Mouse (Mus musculus) retina, postnatal 7 days (tissue): Measurements from ENCODE around the gene Herpud1.
A peak's percentile ranks its signal among the peaks of the same experiment; 100 is the strongest.

Experiments used
- DNase-seq: peaks from one replicate; pipeline ENCODE4 v3.0.0-alpha.2; 2012; ENCODE audit warnings: low read depth, low spot score

Herpud1 gene

DNA sequence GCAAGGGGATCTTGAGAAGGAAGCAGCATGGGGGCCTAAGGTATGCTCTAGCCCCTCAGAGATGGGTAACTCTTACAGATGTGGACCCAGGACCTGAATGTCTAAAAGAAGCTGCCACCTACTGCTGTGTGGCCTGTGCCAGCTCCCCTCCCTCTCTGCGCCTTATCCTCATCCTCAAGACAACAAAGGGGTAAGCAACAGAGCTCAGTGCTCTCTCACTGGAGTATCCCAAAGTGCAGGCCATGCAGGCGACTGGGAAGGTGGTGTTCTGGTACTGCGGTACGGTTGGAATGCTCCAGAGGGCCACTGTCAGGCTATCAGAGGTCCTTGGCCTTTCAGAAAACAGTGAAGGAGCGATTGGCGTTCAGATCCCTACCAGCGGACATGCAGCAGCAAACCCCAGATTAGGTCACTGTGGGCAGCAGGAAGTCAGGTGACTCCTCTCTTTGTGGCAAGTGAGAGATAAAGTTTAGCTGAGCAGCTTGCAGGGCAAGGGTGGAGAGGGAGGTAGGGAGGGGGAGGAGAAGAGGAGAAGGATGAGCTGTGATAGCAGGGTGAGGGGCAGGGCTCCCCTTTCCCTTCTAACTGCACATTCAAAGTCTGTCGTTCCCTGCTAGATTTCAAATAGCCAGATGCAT lies 22.3 kb downstream of the Herpud1 start:
- DNase-seq, result no peak

DNA sequence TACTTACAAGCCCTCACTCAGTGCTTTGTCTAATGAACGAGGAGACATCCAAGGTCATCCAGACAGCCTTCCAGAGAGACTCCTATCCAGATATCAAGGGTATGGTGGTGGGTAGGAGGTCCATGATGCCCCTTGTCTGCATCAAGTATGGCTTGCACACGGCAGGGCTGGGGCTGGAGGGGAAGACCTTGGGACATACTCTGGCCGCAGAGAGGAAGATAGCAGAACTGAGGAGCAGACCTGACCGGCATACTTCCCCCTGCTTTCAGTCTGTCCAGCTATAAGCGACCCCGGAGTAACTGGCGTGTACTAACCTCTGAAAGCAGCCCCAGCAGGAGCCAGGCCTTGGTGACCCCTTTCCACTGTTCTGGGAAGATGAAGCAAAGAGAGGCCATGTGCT lies 23.3 kb downstream of the Herpud1 start:
- DNase-seq, result no peak

DNA sequence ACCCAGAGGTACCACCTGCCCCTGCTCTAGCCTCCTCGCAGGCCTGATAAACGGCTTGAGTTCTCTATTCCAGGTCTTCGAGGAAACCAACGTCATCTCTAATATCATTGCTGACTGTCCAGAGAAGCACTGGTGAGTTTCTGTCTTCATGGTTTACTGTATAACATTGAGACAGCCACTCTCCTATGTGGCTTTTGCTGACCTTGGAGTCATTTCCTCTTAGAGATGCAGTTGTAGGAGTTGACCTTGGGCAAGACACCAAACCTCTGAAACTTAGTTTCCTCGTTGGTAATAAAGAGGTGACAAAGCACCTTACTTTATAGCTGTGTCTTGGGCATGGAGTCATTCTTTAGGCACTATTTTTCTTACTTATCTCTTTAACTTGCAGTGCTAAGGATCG lies 26.3 kb downstream of the Herpud1 start:
- DNase-seq, result no peak

DNA sequence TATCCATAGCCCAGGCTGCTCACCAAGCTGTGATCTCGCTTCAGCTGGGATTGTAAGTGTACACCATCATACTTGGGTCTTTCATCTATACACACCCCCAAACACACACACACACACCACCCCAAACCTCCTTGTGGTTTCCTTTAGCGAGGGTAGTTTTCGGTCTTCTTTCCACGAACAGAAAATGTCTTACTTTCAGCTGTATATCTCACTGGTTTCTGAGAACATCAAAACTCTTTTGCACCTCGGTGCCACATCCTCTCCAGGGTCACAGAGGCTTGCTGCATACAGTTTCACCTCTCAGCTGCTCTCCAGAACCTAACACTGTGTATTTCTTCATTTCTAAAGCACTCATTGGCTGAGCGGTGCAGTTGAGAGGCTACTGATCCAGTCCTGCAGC lies 27.3 kb downstream of the Herpud1 start:
- DNase-seq, result no peak

DNA sequence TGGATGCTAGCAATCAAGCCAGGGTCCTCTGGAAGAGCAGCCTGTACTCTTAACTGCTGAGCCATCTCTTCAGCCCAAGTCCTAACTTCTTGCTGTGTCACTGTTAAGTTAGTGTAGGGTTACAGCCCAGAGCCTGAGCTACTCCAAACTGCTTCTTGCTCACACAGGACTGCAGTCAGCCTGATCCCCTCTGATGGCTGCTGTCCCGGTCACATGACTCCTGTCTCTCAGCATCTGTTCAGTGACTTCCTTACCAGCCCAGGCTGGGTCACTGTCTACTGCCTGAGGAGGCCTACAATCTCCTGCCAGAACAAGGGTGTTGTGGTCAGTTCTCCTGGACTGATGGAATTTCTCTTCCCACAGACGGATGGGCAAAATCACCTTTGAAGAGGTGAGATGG lies 29.0 kb downstream of the Herpud1 start:
- no peak for DNase-seq

DNA sequence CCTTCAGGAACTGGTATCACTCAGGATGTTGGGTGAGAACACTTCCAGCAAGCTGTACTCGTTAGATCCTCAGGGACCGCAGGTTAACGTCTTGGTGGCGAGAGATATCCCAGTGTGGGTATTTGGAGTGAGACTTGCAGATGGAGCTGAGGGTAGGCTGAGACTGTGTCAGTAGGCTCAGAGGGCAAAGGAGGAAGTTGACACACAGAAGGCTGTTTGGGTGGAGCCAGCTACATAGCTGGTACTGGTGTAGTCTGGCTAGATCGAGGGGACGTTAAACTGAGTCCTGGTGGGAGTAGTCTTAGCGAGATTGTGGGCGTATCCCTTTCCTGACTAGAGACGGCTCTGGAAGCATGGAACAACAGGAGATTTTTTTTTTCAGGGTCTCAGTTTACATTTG lies 31.8 kb downstream of the Herpud1 start:
- DNase-seq, result no peak

DNA sequence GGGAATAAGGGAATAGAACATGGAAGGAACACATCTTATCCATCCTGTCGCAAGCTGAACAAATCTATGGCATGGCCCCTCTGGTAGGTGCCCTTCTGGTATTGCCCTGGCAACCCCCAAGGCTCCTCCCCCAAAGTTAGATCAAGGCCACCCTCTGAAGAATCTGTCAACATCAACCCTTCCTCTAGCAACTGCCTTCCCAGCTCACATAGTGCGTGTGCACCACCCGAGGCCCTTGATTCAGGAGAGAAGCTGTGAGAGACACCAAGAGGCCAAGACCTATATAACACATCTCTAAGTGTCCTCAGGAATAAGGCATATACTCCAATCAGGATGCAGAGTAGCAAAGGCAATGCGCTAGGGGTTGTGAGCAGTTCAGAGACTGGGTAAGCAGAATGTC lies 36.0 kb downstream of the Herpud1 start:
- DNase-seq, result no peak

DNA sequence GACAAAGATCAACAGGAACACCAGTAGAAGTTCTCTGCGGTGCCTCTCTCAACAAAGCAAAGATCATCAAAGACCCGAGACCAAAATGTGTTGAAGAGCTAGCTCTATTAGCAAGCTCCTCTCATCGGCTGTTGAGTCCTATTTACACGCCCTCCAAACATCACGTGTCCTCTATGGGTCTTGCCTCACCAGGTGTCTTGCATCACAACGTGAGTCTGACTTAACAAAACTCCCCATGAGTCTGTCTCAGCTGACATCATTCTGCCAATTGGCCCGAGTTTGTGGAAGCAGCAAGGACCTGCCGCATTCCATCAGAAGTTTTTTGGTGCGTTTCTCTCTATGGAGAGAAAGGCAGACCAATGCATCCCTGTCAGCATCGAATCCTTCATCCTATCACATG lies 41.7 kb downstream of the Herpud1 start:
- DNase-seq, result no peak

DNA sequence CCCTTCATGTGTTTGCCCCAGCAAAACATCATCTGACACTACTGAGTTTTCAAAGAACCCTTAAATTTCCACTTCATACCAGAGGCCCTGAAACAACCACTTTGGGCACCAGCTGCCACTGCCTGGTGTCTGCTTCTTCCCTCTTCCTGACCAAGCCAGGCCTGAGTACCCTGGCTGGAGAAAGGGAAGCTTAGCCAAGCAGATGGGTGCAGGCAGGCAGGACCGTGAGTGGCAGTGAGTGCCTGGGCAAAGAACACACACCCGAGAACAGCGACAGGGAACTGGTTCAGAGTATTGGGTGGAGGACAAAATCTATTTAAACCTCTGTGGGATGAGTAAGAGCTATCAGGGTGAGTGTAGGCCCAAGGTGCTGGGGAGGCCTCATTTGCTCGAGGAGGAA lies 42.2 kb downstream of the Herpud1 start:
- DNase-seq, result no peak

DNA sequence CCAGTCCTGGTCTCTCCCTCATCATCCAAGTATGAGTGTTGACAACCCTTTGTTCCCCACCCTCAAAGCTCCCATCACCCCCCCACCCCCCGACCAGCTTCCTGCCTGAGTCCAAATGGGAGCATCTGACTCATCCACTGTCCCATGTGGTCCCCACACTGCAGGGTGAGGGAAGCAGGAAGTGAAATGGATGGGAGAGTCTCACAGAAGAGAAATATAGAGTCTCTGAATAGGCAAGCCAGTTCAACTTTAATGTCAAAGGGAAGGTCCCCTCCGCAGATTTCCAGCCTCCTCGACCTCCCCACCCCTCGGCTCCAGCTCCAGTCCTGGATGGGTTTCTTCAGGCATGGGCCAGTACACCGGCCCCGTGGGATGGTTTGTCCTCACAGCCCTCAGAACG lies 43.1 kb downstream of the Herpud1 start:
- no peak for DNase-seq

DNA sequence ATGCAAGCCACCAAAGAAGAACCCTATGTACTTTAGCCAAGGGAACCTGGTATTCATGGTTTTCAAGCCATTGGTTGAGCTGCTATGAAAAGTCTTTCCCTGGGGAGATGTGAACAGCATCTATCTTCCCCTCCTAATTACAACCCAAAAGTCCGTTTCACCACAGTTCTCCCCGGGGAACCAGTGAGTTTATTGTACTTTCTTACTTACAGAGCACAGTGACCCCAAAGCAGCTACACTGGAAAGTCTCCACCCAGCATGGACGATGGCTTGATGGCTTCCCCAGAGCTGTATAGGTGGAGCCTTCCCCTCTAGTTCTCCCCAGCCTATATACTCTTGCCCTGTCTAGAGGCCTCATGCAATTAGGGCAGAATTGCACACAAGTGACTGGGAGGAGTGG lies 46.0 kb downstream of the Herpud1 start:
- DNase-seq, result no peak

DNA sequence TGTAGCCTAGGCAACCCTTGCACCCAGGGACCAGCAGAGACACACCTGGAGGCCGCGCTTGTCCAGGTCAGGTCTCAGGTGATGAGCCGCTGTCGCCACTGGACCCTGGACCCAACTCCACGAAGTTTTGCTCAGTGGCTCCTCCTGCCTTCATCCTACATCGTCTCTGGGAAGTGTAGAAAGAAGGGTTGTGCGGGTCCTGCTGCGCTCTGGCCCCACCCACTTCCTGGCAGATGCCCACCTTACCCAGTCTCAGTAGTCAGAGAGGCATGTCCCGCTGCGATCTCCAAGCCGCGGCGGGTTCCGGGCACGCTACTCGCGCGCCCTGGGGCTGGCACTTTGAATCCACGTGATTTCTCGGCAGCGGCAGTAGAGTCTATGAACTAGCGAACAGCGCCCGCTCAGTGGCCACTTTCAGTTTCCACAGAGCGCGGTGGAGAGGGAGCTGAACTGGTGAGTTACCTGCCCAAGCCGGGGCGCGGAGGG lies 47.8 kb downstream of the Herpud1 start, which contains the start of gene Nlrc5:
Gene Nlrc5, plus strand, starts transcription at position 376 of the 486 bp plus-strand sequence.
- DNase-seq, result peak; percentile 42

DNA sequence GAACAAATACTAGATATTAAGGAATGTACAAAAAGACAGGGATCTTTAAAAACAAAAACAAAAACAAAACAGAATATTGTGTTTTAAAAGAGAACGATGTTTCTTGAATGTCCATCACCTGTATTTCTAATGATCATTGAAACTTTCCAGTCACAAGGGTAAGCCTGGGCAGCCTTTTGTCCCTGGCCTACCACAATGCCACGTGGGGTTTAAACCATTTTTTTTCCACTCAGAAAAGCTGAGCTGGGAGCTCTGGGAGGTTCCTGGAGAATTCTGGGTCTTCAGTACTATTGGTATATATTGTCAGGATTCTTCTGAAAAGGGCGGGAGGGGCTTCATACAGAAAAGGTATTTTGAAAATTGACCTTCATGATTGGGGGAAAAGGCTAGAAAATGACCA lies 48.7 kb downstream of the Herpud1 start:
- DNase-seq, result no peak

DNA sequence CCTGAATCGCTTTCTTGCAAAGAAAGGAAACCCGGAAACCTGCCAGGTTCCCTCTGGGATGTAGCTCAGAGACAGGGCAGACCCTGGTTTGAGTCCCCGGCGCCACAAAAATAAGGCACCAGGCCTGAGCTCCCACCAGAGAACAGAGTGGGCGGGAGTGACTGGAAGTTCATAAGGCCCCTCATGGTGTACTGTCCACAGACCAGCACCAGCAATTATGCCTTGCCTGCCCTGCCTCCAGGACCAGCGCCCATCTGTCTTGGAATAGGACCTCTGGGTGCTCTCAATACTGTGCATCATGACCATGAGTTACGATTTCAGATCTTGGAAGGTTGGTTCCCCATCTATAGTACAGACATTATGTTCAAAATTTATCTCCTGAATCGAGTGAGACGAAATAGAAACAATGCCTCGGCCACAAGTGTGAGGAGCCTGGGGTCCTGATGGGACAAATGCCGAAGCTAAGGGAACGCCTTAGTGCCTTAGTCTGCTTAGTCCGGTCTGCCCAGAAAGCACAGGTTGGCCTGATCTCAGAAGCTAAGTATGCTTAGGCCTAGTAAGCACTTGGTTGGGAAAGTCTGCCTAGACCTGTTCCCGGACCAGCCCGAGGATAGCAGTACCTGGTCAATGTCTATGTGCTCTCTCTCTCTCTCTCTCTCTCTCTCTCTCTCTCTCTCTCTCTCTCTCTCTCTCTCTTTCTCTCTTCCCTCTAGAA lies 49.3 kb downstream of the Herpud1 start:
- DNase-seq, result no peak

DNA sequence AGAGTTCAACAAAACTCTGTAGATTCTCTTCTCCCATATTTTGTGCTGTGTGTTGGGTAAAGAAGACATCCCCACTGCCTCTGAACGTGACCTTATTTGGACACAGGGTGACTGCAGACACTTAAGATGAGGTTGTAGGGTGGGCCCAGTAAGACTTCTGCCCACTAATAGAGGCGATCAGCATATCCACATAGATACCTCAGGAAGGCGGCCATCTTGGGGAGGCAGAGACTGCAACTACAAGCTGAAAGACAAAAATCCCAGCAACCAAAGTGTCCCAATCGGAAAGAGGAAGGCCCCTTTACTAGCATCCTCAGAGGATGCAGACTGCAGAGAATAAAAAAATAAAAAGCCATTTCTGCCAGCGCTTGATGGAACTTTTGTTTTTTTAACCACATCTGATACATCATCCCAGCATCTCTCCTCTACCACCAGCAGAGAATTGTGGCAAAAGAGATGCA lies 49.9 kb downstream of the Herpud1 start:
- DNase-seq, result no peak

DNA sequence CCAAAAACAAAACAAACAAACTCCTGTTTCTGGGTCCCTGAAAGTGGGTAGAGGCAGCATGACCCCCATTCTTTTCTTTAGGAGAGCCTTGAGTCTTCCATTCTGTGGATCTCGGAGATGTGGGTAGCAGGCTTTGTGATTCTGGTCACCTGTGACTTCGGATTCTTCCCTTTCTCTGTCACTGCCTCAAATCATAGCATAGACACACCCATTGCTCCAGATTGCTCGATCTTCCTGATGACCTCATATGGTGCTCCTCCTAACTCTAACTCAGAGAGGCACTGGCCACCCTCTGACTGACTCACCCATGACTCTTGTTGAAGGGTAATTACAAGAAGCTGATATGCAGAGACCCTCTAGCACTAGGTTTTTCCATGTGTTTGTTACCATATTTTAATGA lies 50.7 kb downstream of the Herpud1 start:
- no peak for DNase-seq

DNA sequence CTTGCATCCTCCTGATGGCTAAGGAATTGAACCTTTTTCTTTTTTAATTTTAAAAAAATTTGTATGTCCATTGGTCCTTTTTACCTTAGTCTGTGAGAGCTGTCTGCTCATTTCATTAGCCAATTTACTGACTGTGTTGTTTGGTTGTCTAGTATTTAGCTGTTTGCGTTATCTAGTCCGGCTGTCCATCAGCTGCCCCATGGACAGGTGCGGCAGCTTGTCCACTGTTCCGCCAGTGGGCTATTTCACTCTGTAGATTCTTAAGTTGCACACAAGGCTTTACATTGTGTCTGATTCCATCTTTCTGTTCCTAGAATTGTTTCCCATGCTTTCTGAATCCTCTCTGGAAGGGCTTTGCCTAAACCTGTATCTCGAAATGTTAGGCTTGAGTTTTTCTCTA lies 52.4 kb downstream of the Herpud1 start:
- DNase-seq, result no peak

DNA sequence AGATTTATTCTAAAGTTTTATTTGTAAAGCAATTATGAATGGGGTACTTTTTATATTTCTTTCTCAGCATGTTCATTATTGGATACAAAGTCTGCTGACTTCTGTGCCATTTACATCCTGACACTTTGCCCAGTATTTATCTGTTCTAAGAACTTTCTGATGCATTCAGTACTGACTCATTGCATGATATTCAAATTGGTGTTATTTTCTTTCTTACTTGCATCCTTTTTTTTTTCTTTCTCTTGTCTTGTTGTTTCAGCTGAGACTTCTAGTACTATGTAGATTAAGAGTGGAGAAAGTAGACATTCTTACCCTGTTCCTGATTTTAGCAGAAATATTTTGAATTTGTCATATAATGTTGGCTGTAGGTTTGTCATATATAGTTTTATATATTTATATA lies 53.5 kb downstream of the Herpud1 start:
- no peak for DNase-seq

DNA sequence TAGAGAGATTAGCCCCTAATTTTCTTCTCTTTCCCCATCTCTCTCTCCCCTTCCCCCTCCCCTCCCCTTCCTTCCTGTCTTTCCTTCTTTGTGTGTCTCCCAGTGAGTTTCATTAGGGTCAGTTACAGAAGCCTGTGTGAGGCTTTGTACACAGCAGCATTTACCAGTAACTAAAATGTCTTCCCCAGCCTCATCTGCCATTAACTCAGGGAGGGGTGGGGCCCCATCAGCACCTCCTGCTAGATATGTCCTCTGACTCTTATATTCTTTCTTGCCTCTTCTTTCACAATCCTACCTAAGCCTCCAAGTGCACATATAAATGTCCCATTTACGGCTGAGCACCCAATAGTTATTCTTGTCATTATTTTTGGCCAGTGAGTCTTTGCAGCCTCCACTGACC lies 54.2 kb downstream of the Herpud1 start:
- no peak for DNase-seq

DNA sequence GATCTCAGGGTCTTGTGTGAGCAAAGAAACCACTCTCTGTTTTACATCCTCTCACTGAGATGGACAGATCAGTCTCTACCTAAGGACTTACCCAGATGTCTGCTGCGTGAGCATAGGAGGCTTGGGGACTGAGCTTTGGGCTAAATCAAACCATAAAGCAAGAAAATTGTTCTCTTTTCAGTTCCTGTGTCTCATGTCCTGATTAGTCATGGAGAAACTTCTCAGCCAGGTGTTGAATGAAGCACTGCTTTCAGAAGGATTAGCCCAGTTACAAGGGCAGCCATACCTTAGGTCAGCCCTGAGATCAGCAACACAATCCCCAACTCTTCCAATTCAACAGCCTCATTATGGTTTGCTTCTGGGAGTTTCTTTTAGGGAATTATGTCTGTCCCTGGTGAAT lies 55.4 kb downstream of the Herpud1 start:
- DNase-seq, result no peak

DNA sequence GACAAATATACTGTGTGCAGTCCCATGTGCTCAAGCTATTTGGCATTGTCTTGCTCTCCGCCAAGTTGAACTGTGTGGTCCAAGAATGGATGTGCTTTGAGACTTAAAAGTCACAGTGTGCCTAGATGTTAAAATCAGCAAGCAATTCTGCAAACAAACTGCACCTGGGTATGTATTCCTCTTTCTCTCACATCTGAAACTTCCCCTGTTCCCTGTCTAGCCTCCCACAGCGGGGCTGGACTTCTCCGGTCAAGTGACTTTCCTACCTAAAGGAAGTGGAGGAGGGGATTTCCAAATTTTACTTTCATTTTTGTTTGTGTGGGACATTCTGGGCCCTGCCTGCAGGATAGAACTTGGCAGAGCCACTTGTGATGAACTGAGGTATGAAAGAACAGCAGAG lies 56.9 kb downstream of the Herpud1 start:
- no peak for DNase-seq

DNA sequence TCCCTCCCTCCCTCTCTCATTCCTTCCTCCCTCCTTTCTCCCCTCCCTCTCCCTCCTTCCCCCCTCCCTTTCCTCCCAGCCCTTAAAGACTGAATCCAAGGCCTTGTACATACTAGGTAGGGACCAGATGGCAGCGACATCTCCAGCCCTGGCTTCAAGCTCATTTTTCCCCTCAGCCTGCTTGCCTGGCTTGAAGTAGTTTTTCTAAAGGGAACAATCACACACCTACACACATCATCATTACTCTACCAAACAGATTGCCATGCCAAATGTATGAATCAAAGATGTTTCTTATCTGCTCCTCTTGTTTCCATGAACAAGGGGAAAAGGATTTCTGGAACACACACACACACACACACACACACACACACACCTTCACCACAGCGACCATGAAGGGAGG lies 58.2 kb downstream of the Herpud1 start:
- no peak for DNase-seq
